Mouse (Mus musculus): ENCODE measurements around the gene C1qtnf9. TPM values are rescaled to one million over a fixed set of nuclear protein-coding genes. Genes with fewer than 3 reads are reported as not detected.

The C1qtnf9 gene
- total RNA-seq, 4 experiments from 2014 or later = 0.19 to 0.37 (median 0.34) TPM; not detected in 1

DNA sequence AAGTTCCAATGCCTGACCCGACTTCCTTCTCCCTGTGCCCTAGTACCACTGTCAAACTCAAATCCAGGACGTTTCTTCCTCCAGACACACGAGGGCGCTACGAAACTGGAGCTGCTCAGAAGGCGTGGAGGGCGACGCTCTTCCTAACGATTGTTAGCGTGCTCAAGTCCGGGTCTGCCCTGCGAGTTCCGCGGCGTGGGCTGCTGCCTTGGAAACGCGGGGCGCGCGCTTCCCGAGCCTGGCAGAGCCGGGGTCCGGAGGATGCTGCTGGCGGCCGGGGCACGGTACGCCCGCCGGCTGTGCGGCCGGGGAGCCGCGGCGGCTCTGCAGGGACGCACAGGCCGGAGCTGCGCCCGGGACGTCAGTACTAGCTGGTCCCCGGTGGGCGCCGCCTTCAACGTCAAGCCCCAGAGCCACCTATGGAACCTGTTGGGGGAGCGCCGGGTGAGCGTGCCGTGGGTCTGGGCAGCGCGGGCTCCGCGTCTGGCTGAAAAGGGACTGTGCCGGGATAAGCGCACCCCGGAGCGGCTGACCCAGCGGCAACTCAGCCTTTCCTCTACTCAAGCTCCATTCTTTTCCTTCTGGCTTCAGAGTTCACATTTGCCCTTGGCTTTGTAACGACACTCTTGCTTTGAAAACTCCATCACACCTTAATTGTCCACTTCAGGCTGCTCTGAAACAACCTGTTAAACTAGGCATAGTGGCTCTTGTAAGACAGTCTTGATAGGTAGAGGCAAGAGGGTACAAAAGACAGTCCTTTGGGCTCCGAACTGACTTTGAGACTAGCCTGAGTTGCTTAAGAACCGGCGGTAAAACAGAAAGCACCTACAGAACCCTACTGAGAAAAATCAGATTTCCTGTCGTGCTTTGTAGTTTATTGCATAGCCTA lies 16.7 kb downstream of the C1qtnf9 start, which contains the start of gene Mipep:
Mipep (plus strand) TSS at position 147 of the 889 bp plus-strand sequence.
- DNase-seq (ENCODE audit: low spot score in 2 of 2) = peak; percentile 76 to 77

DNA sequence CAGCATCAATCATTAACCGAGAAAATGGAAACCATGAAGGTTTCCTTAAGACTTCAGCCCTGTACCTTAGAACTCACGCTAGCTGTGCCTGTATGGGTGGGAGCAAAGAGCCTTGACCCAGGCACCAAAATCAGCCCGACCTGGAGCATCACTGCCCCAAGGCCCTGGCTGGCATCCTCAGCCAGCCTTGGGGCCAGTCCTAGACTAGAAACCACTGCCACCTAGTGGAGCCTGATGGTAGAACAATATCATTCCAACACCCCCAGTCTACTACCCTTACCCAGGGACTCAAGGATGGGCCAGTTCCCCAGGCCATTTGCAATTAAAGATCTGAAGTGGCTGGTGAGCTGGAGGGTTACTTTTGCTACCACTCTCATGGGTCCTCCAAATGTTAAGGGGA lies 22.2 kb downstream of the C1qtnf9 start:
- DNase-seq (ENCODE audit: low spot score in 2 of 2) = no peak

DNA sequence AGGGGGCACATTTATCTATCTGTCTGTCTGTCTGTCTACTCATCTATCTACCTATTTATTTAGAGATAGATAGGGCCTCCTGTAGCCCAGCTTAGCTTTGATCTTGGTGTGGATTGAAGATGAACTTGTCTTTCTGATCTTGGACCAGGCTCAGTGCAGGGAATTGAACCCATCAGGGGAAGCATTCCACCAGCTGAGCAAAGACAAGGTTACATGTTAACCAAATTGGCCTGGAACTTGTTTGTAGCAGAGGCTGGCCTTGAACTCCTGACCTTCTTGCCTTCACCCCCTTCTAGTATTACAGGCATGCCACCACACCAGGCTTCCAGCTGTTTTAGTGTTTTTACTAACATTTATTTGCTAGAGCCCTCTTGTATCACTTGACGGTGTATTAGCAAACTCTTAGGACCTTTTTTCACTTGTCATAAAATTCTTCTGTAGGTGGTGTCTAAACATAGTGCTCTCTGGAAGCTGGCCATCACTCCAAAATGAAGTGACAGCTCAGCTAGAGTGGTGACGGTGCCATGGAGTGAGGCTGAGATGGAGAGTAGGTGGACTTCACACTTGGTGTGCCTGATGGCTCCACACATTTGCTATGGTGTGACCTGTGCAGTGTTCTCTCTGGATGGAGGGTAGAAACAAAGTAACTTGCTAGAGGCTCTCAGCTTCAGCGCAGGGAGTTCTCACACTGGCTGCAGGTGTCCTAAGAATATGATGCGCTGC lies 28.8 kb downstream of the C1qtnf9 start:
- DNase-seq (ENCODE audit: low spot score in 2 of 2) = no peak

DNA sequence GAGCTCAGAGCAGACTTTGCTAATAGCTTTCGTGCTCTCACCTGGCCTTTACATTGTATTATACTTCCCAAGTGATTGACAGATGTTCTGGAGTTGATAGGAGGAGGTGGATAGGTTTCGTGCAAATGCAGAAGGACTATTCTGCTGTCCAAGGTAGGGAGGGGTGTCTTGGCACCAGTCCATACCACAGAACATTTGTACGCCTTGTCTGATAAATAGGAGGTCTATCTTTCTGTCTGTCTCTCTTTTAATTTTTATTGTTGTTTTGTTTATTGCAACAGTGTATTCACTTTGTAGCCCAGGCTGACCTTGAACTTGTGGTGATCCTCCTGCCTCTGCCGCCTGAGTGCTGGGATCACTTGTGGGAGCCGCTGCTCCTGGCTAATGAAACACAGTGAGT lies 29.7 kb downstream of the C1qtnf9 start:
- no peak for DNase-seq (ENCODE audit: low spot score in 2 of 2)

DNA sequence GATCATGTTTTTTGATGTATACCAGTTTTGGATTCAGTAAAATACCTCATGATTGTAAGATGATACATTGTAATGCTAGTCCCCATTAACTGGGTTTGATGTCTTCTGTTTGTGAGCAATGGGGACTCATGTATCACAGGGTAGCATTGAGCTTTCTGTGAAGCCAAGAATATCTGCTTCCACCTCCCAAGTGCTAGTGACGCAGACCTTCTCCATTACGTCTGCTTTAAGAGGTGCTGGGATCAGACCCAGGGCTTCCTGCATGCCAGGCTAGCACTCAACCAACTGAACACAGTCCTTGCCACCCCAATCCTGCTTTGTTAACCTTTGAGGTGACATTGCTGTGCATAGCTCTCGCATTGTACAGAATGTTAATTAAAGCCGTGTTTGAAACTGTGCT lies 30.8 kb downstream of the C1qtnf9 start:
- DNase-seq (ENCODE audit: low spot score in 2 of 2) = no peak

DNA sequence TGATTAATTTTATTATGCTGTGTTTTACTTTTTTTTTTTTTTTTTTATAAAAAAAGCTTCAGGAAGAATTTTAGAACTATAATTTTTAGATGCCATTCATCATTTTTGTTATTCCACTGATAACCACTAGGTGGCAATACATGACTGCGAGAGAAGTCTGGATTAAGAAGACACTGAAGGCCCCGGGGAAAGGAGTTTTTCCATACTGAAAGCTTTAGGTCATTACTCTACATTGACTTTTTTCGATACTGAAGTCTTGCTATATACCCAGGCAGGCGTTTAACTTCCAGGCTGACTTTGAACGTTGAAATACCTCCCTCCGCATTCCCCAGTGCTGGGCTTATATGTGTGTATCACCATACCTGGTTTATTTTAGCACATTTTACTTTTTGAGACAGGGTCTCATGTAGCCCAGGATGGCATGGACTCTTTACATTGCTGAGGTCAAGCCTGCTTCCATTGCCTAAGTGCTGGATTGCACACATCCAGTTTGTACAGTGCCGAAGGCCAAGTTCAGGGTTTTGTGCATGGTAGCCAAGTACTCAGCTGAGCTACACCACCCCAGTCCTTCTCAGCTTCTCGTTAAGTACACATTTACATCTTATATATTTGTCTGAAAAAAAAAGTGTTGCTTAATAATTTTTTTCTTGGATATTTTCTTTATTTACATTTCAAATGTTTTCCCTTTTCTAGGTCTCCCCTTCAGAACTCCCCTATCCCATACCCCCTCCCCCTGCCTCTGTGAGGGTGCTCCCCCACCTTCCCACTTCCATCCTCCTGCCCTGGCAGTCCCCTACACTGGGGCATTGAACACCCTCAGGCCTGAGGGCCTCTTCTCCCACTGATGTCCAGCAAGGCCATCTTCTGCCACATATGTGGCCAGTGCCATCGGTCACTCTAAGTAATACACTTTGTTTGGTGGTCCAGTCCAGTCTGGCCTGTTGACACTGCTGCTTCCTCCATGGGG lies 32.1 kb downstream of the C1qtnf9 start:
- no peak for DNase-seq (ENCODE audit: low spot score in 2 of 2)

DNA sequence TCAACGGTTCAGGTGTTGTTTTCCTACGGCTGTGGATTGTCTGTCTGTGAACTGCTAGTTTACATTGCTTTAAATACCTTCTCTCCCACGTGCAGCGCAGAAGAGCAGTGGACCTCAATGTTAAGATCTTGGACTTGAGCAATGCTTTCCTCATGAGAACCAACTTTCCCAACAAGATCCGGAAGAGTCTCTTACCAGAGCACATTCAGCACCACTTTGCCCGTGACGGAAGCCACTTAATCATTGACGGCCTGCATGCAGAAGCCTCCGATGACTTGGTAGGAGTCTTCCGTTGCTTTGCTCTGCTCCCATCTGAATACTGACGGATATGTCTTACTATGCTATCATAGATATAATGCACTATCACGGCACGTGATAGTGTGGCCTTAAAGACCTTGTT lies 34.1 kb downstream of the C1qtnf9 start:
- no peak for DNase-seq (ENCODE audit: low spot score in 2 of 2)

DNA sequence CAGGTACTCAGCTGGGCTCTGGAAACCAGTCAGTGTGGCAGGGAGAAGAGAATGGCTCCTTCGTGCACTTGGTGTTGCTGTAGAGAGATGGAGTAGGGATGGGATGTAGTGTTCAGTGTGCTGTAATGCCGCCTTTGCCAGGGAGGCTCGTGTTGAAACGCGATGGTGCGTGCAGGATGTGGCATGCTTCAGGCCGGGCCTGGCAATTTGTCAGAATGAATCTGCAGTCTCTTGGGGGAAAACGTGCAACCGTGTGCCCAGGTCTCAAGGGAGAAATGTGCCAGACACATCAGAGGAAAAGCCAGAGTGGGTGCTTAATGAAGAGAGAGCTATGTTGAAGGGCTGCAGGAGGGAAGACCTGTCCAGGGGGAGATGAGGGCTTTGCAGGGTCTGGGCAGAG lies 37.0 kb downstream of the C1qtnf9 start:
- DNase-seq (ENCODE audit: low spot score in 2 of 2) = no peak

DNA sequence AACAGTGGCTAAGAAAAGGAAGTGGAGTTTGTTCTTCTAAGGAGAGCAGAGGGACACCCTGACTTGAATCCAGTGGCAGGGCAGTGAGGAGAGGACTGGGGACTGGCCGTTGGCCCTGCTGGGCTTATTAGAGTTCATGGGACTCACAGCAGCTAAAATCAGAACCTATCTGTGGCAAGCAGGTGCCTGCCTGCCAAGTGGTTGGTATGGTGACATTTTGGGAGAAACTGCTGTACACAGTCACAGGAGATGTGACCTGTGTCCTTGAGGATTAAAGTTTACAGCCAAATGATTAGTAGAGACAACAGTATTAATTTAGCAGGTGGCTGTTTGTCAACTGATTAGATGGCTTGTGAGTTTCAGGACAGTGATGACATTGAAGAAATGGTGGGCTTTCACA lies 37.9 kb downstream of the C1qtnf9 start:
- DNase-seq (ENCODE audit: low spot score in 2 of 2) = no peak

DNA sequence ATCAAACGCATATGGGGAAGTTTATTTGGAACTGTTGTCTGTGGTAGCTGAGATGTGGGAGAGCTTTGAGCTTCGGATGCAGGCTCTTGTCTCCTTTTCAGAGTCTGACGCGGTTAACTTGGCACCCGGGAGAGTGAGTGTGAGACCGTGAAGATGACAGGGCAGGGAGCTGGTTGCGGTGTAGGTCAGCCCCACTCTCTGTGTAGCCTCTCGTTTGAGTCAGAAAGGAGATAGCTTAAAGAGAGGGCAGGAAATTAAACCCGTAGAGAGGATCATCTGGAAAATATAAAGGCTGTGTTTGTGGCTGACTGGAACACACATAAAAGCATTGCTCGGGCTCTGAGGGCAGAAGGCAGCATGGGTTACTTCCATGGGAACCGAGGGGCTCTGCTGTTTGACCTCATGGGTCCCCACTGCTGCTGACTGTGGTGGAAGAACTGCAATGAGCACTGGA lies 39.0 kb downstream of the C1qtnf9 start:
- DNase-seq (ENCODE audit: low spot score in 2 of 2) = no peak

DNA sequence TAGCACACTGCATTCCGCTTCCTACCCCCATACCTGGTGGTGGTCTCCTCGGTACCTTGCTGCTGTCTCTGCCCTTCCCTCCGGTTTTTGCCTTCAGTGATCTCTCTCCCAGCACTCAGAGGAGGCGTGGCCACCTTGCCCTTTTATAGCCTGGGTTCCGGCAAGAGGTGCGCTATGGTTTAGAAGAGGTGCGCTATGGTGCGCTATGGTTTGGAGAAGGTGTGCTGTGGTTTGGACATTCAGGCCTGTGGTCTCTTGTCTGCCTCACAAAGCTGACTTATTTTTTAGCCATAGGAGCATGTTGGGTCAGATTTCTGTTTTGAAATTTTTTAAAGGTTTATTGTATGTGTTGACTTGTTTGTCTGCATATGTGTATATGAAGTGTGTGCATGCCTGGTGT lies 41.9 kb downstream of the C1qtnf9 start:
- DNase-seq (ENCODE audit: low spot score in 2 of 2) = no peak

DNA sequence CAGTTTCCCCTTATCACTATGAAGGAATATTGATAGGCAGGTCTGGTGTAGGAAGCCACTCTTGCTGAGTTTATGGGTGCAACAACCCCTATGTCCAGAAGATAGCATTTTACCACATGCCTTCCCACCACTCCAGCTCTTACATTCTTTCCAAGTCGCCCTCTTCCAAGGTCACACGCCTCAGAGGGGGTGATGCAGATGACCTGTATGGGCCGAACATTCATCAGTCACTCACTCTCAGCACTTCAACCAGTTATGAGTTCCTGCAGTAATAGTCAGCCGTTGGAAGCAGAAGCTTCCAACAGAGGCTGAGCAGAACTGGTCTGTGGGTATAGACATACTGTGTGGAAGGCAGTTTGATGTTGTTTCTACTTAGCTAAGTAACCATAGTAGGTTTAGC lies 43.6 kb downstream of the C1qtnf9 start:
- DNase-seq (ENCODE audit: low spot score in 2 of 2) = no peak

DNA sequence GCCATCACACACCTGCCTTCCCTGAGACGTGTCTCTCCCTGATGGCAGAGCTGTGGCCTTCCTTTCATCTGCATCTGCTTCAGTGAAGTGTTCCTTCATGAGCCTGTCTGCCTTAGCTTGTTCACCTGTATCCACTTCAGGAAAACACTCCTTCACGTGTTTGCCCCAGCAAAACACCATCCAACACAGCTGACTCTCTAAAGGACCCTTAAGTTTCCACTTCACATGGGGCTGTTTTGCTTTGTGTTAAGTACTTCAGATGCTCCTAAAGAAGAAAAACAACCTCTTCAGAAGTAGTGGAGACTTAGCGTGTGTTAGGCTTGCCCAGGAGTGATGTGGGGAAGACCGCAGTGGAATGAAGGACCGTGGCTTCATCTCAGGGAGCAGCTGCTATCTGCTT lies 47.2 kb downstream of the C1qtnf9 start:
- no peak for DNase-seq (ENCODE audit: low spot score in 2 of 2)

DNA sequence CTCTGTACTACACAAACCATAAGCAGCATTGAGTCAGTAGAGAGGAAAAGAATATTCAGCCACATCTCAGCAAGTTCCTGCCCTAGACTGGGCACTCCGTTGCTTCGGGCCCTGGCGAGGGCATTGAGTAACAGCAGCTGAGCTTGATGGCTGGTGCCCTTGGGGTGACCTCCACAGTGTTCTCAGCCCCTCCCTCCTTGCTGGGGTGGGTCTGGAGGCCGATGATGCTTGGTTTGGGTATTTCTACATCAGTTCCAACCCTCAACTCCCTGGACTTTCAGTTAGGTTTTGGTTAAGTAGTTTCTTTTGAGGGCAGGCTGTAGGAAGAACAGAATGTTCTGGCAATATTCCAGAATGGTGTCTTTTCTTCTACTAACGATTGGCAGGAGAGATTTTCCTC lies 50.1 kb downstream of the C1qtnf9 start:
- no peak for DNase-seq (ENCODE audit: low spot score in 2 of 2)

DNA sequence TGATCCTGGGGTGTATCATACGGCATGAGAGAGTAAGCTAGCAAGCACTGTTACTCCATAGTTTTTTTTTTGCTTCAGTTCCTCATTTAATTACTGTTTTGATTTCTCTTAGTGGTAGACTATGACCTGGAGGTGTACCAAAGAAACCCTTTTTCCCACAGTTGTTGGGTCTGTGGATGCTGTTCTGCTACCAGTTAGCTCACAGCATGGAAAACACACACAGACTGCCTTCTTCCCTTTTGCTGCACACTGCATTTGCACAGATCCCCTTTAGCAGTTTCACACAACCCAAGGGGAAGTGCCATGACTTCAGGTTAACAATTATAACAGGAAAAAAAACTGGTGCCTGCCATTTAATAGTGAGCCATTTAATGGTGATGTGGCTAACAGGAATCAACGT lies 62.2 kb downstream of the C1qtnf9 start:
- no peak for DNase-seq (ENCODE audit: low spot score in 2 of 2)

Other genes starting within 250 kb of the C1qtnf9 start
- gene Spata13, start 134.1 kb upstream of the C1qtnf9 start, total RNA-seq (2022) = 10 to 100 TPM; 28.4 to 33.8 (median 31.9) TPM
- 10 to 100 TPM; 25.3 to 27.7 (median 26.0) TPM for gene Mipep, start 16.4 kb downstream of the C1qtnf9 start, total RNA-seq (2022)